Mouse (Mus musculus): ENCODE data around the gene Ssh2. TPM values are rescaled to one million over a fixed set of nuclear protein-coding genes. Genes with fewer than 3 reads are reported as not detected.
"Not testable (repeated sequence)": the region's sequence is repeated elsewhere in the genome, so short reads cannot be mapped to it uniquely, and the experiment has no call there.

Gene Ssh2
- polyA plus RNA-seq, 1 experiment: 15.9 TPM

DNA sequence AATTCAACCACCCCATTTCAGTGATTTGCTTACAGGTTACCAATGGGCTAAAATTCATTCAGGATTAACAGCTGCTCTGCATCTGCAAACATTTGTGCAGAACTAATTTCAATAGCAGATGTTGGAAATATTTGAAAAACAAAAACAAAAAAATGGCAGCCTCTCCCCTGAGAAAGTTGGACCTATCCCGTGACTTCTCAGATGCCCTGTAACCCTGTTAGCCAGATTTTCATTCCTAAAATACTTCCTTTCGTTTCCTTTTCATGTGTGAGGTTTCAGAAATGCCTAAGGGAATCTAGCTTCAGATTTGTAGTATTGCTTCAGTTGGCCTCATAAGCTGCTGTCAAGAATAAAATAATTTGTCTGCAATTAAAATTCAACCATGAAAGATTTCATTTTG, 43.4 kb downstream of the Ssh2 start:
- H3K4me1 ChIP-seq (ENCODE audit: control insufficient read depth, insufficient read depth, insufficient read length, low read length): peaks cover 4% of the 10 kb centered on the region; the same call in 1 of the 2 replicates
- H3K4me3 ChIP-seq (ENCODE audit: insufficient read depth, low read depth, low read length): no peak overlapping the region
- no peak overlapping the region for H3K27ac ChIP-seq (replicated peaks; ENCODE audit: low read depth, low read length)

DNA sequence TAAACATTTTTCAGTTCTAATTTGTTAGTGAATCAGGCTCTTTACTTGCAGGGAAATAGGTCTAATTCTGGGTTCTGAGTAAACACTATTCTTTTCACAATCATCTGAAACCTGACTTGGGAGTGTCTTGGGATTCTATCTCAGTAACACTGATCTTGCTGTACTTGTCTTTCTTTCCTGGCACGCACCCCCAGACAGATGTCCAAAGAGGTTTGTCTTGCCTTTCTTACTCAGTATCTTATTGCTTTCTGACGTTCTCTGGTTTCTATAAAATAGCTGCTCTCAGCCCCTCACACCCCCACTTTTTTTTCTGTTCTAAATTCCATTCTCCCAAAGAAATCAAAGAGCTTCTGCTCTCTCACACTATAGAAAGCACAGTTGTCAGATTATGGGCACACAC, 51.3 kb downstream of the Ssh2 start:
- Histone ChIP-seq H3K27ac (replicated peaks; ENCODE audit: low read depth, low read length) (no peak overlapping the region), H3K4me3 (ENCODE audit: insufficient read depth, low read depth, low read length) (no peak overlapping the region), H3K4me1 (ENCODE audit: control insufficient read depth, insufficient read depth, insufficient read length, low read length) (no peaks in the 10 kb centered on the region)

DNA sequence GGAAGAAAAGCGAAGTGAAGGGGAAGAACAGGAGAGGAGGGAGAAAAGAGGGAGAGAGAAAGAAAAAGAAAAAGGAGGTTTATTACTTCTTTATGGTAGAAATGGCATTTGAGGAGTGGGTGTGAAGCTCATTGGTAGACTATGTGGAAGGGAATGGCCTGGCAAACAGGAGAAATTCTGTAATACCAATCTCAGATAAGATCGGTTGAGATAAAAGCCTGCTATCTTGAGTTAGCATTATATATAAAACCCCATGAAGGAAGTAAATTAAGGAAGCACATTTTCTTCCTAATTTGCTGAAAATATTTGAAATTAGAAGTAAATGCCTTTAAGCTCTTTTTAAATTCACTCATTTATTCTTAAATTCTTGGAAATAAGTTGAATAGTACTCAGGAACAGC, 59.9 kb downstream of the Ssh2 start:
- no peak overlapping the region for H3K27ac ChIP-seq (replicated peaks; ENCODE audit: low read depth, low read length)

GRCm38 (mm10) chr11:77278538-77278937, 62.5 kb downstream of the Ssh2 start:
- not testable (repeated sequence) for H3K4me3 ChIP-seq (ENCODE audit: insufficient read depth, low read depth, low read length); H3K4me1 ChIP-seq (ENCODE audit: control insufficient read depth, insufficient read depth, insufficient read length, low read length); H3K27ac ChIP-seq (replicated peaks; ENCODE audit: low read depth, low read length)

More for the DNA sequence above, 59.9 kb downstream of the Ssh2 start:
- H3K4me1 ChIP-seq (ENCODE audit: control insufficient read depth, insufficient read depth, insufficient read length, low read length): no peaks in the 10 kb centered on the region
- no peak overlapping the region for H3K4me3 ChIP-seq (ENCODE audit: insufficient read depth, low read depth, low read length)

- Histone ChIP-seq H3K4me3 (ENCODE audit: insufficient read depth, low read depth, low read length) (no peak overlapping the region), H3K4me1 (ENCODE audit: control insufficient read depth, insufficient read depth, insufficient read length, low read length) (no peaks in the 10 kb centered on the region), H3K27ac (replicated peaks; ENCODE audit: low read depth, low read length) (no peak overlapping the region)
Observed at GRCm38 (mm10) chr11:77280219-77280618, 64.1 kb downstream of the Ssh2 start.

GRCm38 (mm10) chr11:77291447-77291846, 75.4 kb downstream of the Ssh2 start:
- Histone ChIP-seq H3K4me3 (ENCODE audit: insufficient read depth, low read depth, low read length) (no peak overlapping the region), H3K4me1 (ENCODE audit: control insufficient read depth, insufficient read depth, insufficient read length, low read length) (no peaks in the 10 kb centered on the region), H3K27ac (replicated peaks; ENCODE audit: low read depth, low read length) (no peak overlapping the region)

GRCm38 (mm10) chr11:77293673-77294072, 77.6 kb downstream of the Ssh2 start:
- H3K4me1 ChIP-seq (ENCODE audit: control insufficient read depth, insufficient read depth, insufficient read length, low read length); H3K4me3 ChIP-seq (ENCODE audit: insufficient read depth, low read depth, low read length); H3K27ac ChIP-seq (replicated peaks; ENCODE audit: low read depth, low read length): not testable (repeated sequence)

DNA sequence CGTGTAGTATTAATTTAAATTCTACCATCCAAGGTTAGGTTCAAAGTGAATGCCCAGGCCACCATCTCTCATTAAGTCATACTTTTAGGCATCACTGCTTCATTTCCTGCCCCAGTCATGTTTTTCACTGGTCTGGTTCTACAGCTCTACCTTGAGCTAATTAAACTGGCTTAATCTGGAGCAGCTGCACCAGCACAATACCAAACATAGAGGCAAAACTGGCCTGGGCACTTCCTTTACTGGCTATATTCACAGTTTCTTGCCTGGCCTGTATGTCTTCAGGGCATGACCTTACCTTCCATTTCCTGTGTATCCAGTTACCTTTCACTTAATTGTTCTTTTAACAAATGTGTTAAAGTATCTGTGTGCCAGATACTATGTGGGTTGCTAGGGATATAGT, 81.2 kb downstream of the Ssh2 start:
- Histone ChIP-seq H3K4me3 (ENCODE audit: insufficient read depth, low read depth, low read length) (no peak overlapping the region), H3K27ac (replicated peaks; ENCODE audit: low read depth, low read length) (no peak overlapping the region), H3K4me1 (ENCODE audit: control insufficient read depth, insufficient read depth, insufficient read length, low read length) (no peaks in the 10 kb centered on the region; the same call in 1 of the 2 replicates)

- no peak overlapping the region for H3K27ac ChIP-seq (replicated peaks; ENCODE audit: low read depth, low read length)
Observed at GRCm38 (mm10) chr11:77307205-77307604, 91.1 kb downstream of the Ssh2 start.

GRCm38 (mm10) chr11:77308533-77308932, 92.4 kb downstream of the Ssh2 start:
- H3K4me3 ChIP-seq (ENCODE audit: insufficient read depth, low read depth, low read length): no peak overlapping the region
- no peaks in the 10 kb centered on the region for H3K4me1 ChIP-seq (ENCODE audit: control insufficient read depth, insufficient read depth, insufficient read length, low read length)

More at GRCm38 (mm10) chr11:77307205-77307604, 91.1 kb downstream of the Ssh2 start:
- Histone ChIP-seq H3K4me1 (ENCODE audit: control insufficient read depth, insufficient read depth, insufficient read length, low read length) (no peaks in the 10 kb centered on the region), H3K4me3 (ENCODE audit: insufficient read depth, low read depth, low read length) (no peak overlapping the region)

GRCm38 (mm10) chr11:77317721-77318477, 101.8 kb downstream of the Ssh2 start:
- H3K27ac ChIP-seq (replicated peaks; ENCODE audit: low read depth, low read length): no peak overlapping the region
- no peaks in the 10 kb centered on the region for H3K4me1 ChIP-seq (ENCODE audit: control insufficient read depth, insufficient read depth, insufficient read length, low read length)
- no peak overlapping the region for H3K4me3 ChIP-seq (ENCODE audit: insufficient read depth, low read depth, low read length)

More at GRCm38 (mm10) chr11:77308533-77308932, 92.4 kb downstream of the Ssh2 start:
- no peak overlapping the region for H3K27ac ChIP-seq (replicated peaks; ENCODE audit: low read depth, low read length)

- H3K4me1 ChIP-seq (ENCODE audit: control insufficient read depth, insufficient read depth, insufficient read length, low read length): no peaks in the 10 kb centered on the region
- no peak overlapping the region for H3K4me3 ChIP-seq (ENCODE audit: insufficient read depth, low read depth, low read length)
- no peak overlapping the region for H3K27ac ChIP-seq (replicated peaks; ENCODE audit: low read depth, low read length)
Observed at GRCm38 (mm10) chr11:77318478-77319118, 102.5 kb downstream of the Ssh2 start.

DNA sequence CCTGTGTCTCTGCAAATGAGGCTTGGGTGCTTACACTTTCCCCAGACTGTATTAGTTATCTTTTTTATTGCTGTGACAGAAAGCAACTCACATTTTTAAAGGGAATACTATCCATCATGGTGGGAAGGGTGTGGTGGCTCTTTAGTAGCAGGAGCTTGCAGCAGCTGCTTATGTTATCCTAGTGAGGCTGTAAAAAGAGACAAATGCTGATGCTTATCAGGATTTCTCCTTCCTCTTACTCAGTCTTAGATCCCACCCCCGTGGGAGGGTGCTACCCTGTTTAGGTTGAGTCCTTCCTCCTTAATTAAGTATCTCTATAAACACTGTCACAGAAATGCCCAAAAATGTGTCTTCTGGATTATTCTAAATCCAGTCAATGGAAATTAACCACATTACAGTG, 105.1 kb downstream of the Ssh2 start:
- no peak overlapping the region for H3K4me3 ChIP-seq (ENCODE audit: insufficient read depth, low read depth, low read length)
- no peak overlapping the region for H3K27ac ChIP-seq (replicated peaks; ENCODE audit: low read depth, low read length)
- H3K4me1 ChIP-seq (ENCODE audit: control insufficient read depth, insufficient read depth, insufficient read length, low read length): no peaks in the 10 kb centered on the region

DNA sequence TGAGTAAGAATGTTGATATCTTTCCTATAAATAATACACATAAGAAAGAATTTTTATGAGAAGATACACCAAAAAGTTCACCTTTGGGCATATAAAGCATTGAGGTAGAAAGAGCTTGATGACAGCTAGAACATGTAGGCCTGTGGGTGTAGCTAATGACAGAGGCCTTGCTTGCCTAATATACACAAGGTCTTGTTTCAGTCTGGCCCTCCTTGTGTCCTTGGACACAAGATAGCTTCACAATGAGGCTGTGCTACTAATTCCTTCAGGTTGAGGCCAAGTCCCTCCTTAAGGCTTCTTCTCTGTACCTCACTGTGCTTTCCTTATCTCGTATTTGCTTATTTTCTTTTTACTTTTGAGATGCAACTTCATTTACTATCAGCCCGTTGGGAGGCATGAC, 114.4 kb downstream of the Ssh2 start:
- H3K4me1 ChIP-seq (ENCODE audit: control insufficient read depth, insufficient read depth, insufficient read length, low read length): peaks cover 2% of the 10 kb centered on the region; the same call in 1 of the 2 replicates
- H3K27ac ChIP-seq (replicated peaks; ENCODE audit: low read depth, low read length): no peak overlapping the region
- H3K4me3 ChIP-seq (ENCODE audit: insufficient read depth, low read depth, low read length): no peak overlapping the region

DNA sequence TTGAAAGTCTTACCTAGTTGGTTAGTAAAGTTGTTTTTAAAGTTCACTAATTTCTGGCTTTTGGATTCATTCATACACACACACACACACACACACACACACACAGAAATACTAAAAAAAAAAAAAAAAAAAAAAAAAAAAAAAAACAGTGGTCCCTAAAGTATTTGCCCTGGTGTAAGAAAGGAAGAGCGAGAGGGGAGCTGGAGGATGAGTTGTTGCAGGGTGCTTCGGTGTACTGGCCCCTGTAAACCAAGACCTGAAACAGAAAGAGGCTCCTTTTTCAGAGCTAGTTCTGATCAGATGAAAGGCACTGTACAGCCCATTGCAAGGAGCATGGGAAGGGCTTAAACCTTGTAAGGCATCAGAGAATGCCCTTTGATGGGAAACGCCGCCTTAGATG, 131.2 kb downstream of the Ssh2 start:
- Histone ChIP-seq H3K4me3 (ENCODE audit: insufficient read depth, low read depth, low read length) (no peak overlapping the region), H3K27ac (replicated peaks; ENCODE audit: low read depth, low read length) (no peak overlapping the region), H3K4me1 (ENCODE audit: control insufficient read depth, insufficient read depth, insufficient read length, low read length) (peaks cover 8% of the 10 kb centered on the region; the same call in 1 of the 2 replicates)
